In the genomic region with DNA sequence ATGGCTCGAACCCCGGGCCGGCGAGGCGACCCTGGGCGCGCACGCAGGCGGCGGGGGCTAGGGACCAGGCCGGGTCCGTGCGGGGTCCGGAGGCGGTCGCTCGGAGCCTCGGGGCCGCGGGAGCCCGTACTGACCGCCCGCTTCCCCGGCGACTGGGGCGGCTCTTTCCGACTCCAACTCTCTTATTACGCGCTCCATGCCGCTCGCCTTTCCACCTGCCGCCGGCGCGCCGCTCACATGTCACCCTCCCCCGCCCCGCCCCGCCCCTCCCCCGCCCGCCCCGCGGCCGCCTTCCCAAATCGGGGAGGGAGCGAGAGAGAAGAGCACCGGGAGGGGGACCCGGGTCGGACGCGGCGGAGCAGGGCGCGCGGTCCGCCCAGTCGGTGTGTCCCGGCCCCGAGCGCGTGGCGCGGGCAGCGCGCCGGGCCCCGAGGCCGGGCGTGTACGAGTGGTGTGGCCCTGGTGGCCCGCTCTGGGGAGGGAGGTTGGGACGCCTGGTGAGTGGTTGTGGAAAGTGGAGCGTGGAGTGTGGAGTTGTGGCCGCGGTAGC, we compare ENCODE assay signal across 9 mouse cellular contexts. TPM values are rescaled to one million over a fixed set of nuclear protein-coding genes. Genes with fewer than 3 reads are reported as not detected.
DNase-seq lines count a peak whose midpoint lies in the region; ATAC-seq and TF ChIP-seq lines count a peak whose summit lies in the region.
"Had no signal": no experiment of that assay in that cellular context is flagged by ENCODE, and none has a peak within 500 bp of the region (broad histone marks: within the 10 kb centered on the region; RNA-seq: fewer than 3 reads in every experiment).

No protein-coding gene starts in this region.

- H3K4me3 ChIP-seq in ES-E14 (ENCODE audit: insufficient read depth in 1 of 2, low read depth in 1 of 2, low read length in 2 of 2, poor library complexity in 1 of 2, severe bottlenecking in 1 of 2) = peak overlapping the region; percentile 68 to 88
- H3K4me3 ChIP-seq in forebrain, postnatal 0 days (ENCODE audit: low read depth, low read length) = peak overlapping the region; percentile 65
- H3K4me3 ChIP-seq in intestine, embryonic 15.5 days (replicated peaks) = peak overlapping the region; percentile 70
- H3K4me3 ChIP-seq in midbrain, embryonic 10.5 days = peak overlapping the region; percentile 73

- no peaks in the 10 kb centered on the region for H3K9me3 ChIP-seq in ES-E14 (ENCODE audit: control insufficient read depth, insufficient read depth, low read depth, low read length)
- no peaks in the 10 kb centered on the region for H3K9me3 ChIP-seq in forebrain, postnatal 0 days (ENCODE audit: low read length)
- H3K9me3 ChIP-seq in intestine, embryonic 15.5 days = no peaks in the 10 kb centered on the region
- H3K9me3 ChIP-seq in midbrain, embryonic 10.5 days (replicated peaks) = no peaks in the 10 kb centered on the region

- no peak for TF ChIP-seq CTCF in forebrain, postnatal 0 days (IDR thresholded peaks at IDR 0.05; ENCODE audit: low read depth)

- in situ Hi-C loops in ES-E14 (cut with MboI; ENCODE audit: low sequenced_read_pairs in 2 of 2, unreplicated experiment in 2 of 2) = no loop called here

- H3K36me3 ChIP-seq in ES-E14 (ENCODE audit: control insufficient read depth, insufficient read depth, low read length, poor library complexity, severe bottlenecking) = no peaks in the 10 kb centered on the region
- H3K36me3 ChIP-seq in forebrain, postnatal 0 days (ENCODE audit: insufficient read depth) = no peaks in the 10 kb centered on the region
- H3K36me3 ChIP-seq in intestine, embryonic 15.5 days = no peaks in the 10 kb centered on the region
- H3K36me3 ChIP-seq in midbrain, embryonic 10.5 days = no peaks in the 10 kb centered on the region

- peaks cover 0 to 10% of the 10 kb centered on the region in 2 experiments; a peak in 2 of 4 replicates for H3K4me1 ChIP-seq in ES-E14 (ENCODE audit: control insufficient read depth in 2 of 2, insufficient read depth in 2 of 2, low read length in 2 of 2, poor library complexity in 1 of 2)
- H3K4me1 ChIP-seq in forebrain, postnatal 0 days (ENCODE audit: insufficient read depth) = no peaks in the 10 kb centered on the region
- peaks cover 14% of the 10 kb centered on the region for H3K4me1 ChIP-seq in intestine, embryonic 15.5 days (replicated peaks)
- peaks cover 44% of the 10 kb centered on the region for H3K4me1 ChIP-seq in midbrain, embryonic 10.5 days

- H3K9ac ChIP-seq in ES-E14 (ENCODE audit: insufficient read depth, low read depth, low read length, poor library complexity, severe bottlenecking) = peak overlapping the region; percentile 70
- H3K9ac ChIP-seq in forebrain, postnatal 0 days = peak overlapping the region; percentile 57
- H3K9ac ChIP-seq in intestine, embryonic 15.5 days = peak overlapping the region; percentile 49

- H3K27ac ChIP-seq in ES-E14 (ENCODE audit: insufficient read depth, low read depth, low read length, poor library complexity, severe bottlenecking) = no peak overlapping the region
- no peak overlapping the region for H3K27ac ChIP-seq in forebrain, postnatal 0 days (ENCODE audit: low read depth, low read length)
- H3K27ac ChIP-seq in intestine, embryonic 15.5 days = no peak overlapping the region
- H3K27ac ChIP-seq in midbrain, embryonic 10.5 days (replicated peaks) = peak overlapping the region; percentile 79

- H3K27me3 ChIP-seq in forebrain, postnatal 0 days (ENCODE audit: insufficient read depth, low read length) = peaks cover 30% of the 10 kb centered on the region
- H3K27me3 ChIP-seq in intestine, embryonic 15.5 days (replicated peaks) = peaks cover 55% of the 10 kb centered on the region
- peaks cover 99% of the 10 kb centered on the region for H3K27me3 ChIP-seq in midbrain, embryonic 10.5 days (ENCODE audit: low read depth, poor library complexity, severe bottlenecking)

- WGBS in forebrain, postnatal 0 days = 2% methylated on average over 52 of the region's 75 CpGs
- under 1% methylated on average over 58 of the region's 75 CpGs for WGBS in intestine, embryonic 15.5 days
- under 1% methylated on average over 71 of the region's 75 CpGs for WGBS in midbrain, embryonic 10.5 days

- peak; percentile 47 to 48 for DNase-seq in cerebellum, postnatal 10 days
- no peak for DNase-seq in cerebellum, adult 8-10 months
- DNase-seq in ES-E14 (ENCODE audit: low read depth, low spot score) = no peak
- no peak for DNase-seq in forebrain, postnatal 0 days
- peak; percentile 55 for DNase-seq in midbrain, embryonic 10.5 days (ENCODE audit: low spot score)
- DNase-seq in thymus, postnatal 25 days = no peak
- DNase-seq in spleen, adult 18-20 months = no peak

- peak overlapping the region; percentile 100 for H3K4me2 ChIP-seq in forebrain, postnatal 0 days (ENCODE audit: low read depth)
- peak overlapping the region; percentile 100 for H3K4me2 ChIP-seq in intestine, embryonic 15.5 days (replicated peaks)

- peak; percentile 44 for ATAC-seq in forebrain, postnatal 0 days
- ATAC-seq in intestine, embryonic 15.5 days = peak; percentile 60

TF ChIP-seq in ES-E14, 5 proteins besides CTCF, POLR2A, EP300 and RAD21:
- no peak for TF ChIP-seq MAFK (IDR thresholded peaks at IDR 0.05; ENCODE audit: insufficient read depth, low read depth, low read length)
- TF ChIP-seq CHD2 (IDR thresholded peaks at IDR 0.05; ENCODE audit: low read depth, low read length) = no peak

RNA-seq across cellular contexts. Expression of a gene that starts 1.1 kb away (rescaled TPM):
- total RNA-seq in ES-E14 (2012; rRNA removed) = 0.45 and 0.74 TPM in 2 replicates
- total RNA-seq in forebrain, postnatal 0 days (2014; rRNA removed) = 10.9 and 11.9 TPM in 2 replicates
- polyA plus RNA-seq in forebrain, postnatal 0 days (2015; fragmentation: Nextera tagmentation; extraction: Ambion mirVana) = 7.1 and 7.5 TPM in 2 replicates
- polyA plus RNA-seq in intestine, embryonic 15.5 days (2015; fragmentation: Nextera tagmentation; extraction: Ambion mirVana) = 2.2 and 2.3 TPM in 2 replicates
- polyA plus RNA-seq in midbrain, embryonic 10.5 days (2016; fragmentation: Nextera tagmentation; extraction: Ambion mirVana) = 2.1 and 3.0 TPM in 2 replicates
- polyA plus RNA-seq: erythroblast, embryonic 14.5 days had no signal

Comparison
In these comparisons a context has a peak if more than half of its experiments do, and no peak if none do; other contexts are left out.
1. DNase-seq: peak in cerebellum, postnatal 10 days (2 of 2) and midbrain, embryonic 10.5 days (single experiment); none in cerebellum, adult 8-10 months (single experiment), ES-E14 (single experiment), forebrain, postnatal 0 days (single experiment), thymus, postnatal 25 days (single experiment) and spleen, adult 18-20 months (0 of 2).
2. Peak in every context shown above with its lines, with median percentiles within 50 percentile points of each other: H3K4me3 ChIP-seq and H3K9ac ChIP-seq.